Mouse (Mus musculus): Measurements from ENCODE around the gene Cped1. TPM values are rescaled to one million over a fixed set of nuclear protein-coding genes. Genes with fewer than 3 reads are reported as not detected.

Cped1 gene
- total and polyA plus RNA-seq, 2 experiments from 2014 or later = 2.5 to 4.4 TPM

DNA sequence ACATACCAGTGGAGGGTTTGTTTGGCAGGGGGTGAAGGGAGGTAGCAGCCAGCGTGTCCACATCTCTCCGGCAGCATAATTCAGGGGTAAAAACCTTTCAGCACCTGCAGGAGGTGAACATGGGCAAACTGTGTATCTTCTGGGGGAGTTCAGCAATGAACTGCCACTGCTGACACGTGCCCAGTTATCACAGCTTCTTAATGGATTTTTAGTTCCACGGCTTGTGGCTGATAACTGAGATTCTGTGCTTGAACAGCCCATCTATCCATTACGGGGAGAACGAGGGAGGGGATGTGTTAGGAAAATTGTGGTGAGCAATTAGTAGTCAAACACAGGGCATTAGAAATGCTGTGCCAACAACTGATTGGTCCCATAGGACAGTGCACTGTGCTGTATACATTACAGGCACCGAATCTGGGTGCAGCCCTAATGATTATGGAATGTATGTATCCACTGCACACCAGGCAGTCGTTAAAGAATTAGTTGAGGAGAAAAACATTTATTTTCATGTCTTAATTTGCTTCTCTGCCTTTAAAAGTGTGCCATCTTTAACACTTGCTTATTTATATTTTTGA is 193.1 kb downstream of the Cped1 start:
- ATAC-seq (ENCODE audit: low FRiP score) = no peak
- TF ChIP-seq CTCF (IDR thresholded peaks at IDR 0.05) = no peak

GRCm38 (mm10) chr6:22180316-22180715 is 194.6 kb downstream of the Cped1 start:
- no peak for TF ChIP-seq CTCF (IDR thresholded peaks at IDR 0.05)
- no peak overlapping the region for H3K9ac ChIP-seq (replicated peaks; ENCODE audit: low read length, poor library complexity, severe bottlenecking)
- H3K27ac ChIP-seq (ENCODE audit: low read depth, low read length) = no peak overlapping the region
- H3K36me3 ChIP-seq (ENCODE audit: insufficient read depth, low read length) = no peaks in the 10 kb centered on the region
- DNase-seq (ENCODE audit: low spot score) = peak; percentile 30
- H3K27me3 ChIP-seq (ENCODE audit: insufficient read depth, low read length) = no peaks in the 10 kb centered on the region
- WGBS = 66% methylated on average over 10 of the region's 10 CpGs
- H3K4me3 ChIP-seq (ENCODE audit: low read depth, low read length) = no peak overlapping the region
- H3K4me1 ChIP-seq (ENCODE audit: insufficient read depth, low read length) = no peaks in the 10 kb centered on the region
- H3K9me3 ChIP-seq (ENCODE audit: low read length) = no peaks in the 10 kb centered on the region
- no peak for ATAC-seq (ENCODE audit: low FRiP score)
- H3K4me2 ChIP-seq (ENCODE audit: low read depth, low read length, poor library complexity, severe bottlenecking) = no peak overlapping the region

More for the DNA sequence above, 193.1 kb downstream of the Cped1 start:
- H3K4me3 ChIP-seq (ENCODE audit: low read depth, low read length) = no peak overlapping the region
- no peak overlapping the region for H3K4me2 ChIP-seq (ENCODE audit: low read depth, low read length, poor library complexity, severe bottlenecking)
- no peak overlapping the region for H3K9ac ChIP-seq (replicated peaks; ENCODE audit: low read length, poor library complexity, severe bottlenecking)
- no peak for DNase-seq (ENCODE audit: low spot score)
- no peaks in the 10 kb centered on the region for H3K9me3 ChIP-seq (ENCODE audit: low read length)
- no peaks in the 10 kb centered on the region for H3K27me3 ChIP-seq (ENCODE audit: insufficient read depth, low read length)
- WGBS = 79% methylated on average over 8 of the region's 8 CpGs
- no peak overlapping the region for H3K27ac ChIP-seq (ENCODE audit: low read depth, low read length)
- H3K4me1 ChIP-seq (ENCODE audit: insufficient read depth, low read length) = no peaks in the 10 kb centered on the region
- no peaks in the 10 kb centered on the region for H3K36me3 ChIP-seq (ENCODE audit: insufficient read depth, low read length)

DNA sequence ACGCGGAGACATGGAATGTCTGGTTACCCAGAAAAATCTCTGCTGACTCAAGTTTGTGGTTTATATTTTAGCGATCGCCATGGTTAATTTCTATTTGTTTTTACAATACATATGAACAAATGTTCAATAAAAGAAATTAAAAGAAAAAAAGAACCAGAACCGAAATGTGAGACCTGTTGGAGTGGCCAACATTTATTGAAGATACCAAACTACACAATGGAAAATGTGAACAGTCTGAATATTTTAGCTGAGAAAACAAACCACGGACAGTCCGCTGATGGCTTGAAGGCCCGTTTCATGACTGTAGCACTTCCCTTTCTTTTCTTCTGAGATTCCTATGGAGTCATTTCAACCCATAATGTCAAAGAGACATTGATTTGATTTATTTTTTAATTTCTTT is 201.3 kb downstream of the Cped1 start:
- Histone ChIP-seq H3K36me3 (ENCODE audit: insufficient read depth, low read length) (no peaks in the 10 kb centered on the region), H3K9me3 (ENCODE audit: low read length) (no peaks in the 10 kb centered on the region), H3K4me3 (ENCODE audit: low read depth, low read length) (no peak overlapping the region), H3K27me3 (ENCODE audit: insufficient read depth, low read length) (no peaks in the 10 kb centered on the region), H3K4me1 (ENCODE audit: insufficient read depth, low read length) (no peaks in the 10 kb centered on the region), H3K9ac (replicated peaks; ENCODE audit: low read length, poor library complexity, severe bottlenecking) (no peak overlapping the region), H3K4me2 (ENCODE audit: low read depth, low read length, poor library complexity, severe bottlenecking) (no peak overlapping the region), H3K27ac (ENCODE audit: low read depth, low read length) (no peak overlapping the region)
- ATAC-seq (ENCODE audit: low FRiP score) (no peak), DNase-seq (ENCODE audit: low spot score) (no peak)
- 96% methylated on average over 8 of the region's 8 CpGs for WGBS
- no peak for TF ChIP-seq CTCF (IDR thresholded peaks at IDR 0.05)

DNA sequence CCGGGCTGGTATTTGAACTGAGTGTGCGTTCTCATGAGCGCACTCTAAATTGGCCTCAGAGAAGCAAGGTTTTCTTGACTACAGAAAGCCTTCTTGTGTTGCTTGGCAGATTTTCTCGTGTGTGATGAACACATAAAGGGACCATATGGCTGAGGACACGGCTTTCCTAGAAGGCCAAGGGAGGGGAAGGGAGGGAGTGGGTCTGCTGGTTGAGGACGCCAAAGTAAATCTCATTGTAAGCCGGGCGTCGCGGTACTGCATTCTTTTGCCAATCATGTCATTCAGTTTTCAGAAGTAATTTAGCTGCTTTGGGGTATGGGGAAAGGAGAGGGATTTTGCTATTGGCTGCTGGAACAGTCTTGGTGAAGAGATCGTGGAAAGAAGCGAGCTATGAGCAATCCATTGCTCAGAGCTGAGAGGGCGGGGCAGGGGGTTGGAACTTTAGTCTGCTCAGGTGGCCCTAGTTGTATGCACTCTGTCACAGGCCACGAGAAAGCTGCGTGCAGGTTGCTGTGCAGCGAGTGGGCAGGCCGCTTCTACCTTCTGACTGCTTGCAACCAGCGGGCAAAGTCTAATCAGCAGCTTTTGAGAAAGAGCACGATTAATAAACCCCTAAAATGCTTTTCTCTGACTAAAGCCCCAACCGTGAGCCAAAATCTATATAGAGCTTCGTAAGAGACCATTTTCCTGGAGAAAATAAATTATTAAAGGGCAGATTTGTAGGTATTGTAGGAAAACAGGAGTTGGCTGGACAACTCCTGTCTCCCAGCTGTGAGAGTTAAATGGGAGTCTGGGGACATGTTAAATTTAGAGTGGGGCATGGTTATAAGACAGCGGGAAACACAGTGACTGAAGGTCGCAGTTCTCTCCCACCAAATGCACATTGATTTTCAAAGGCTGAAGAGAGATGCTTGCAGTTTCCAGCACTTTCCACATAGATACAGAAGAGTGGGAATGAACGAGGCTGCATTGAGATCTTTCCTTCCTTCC is 203.9 kb downstream of the Cped1 start:
- DNase-seq (ENCODE audit: low spot score) (peak; percentile 50), ATAC-seq (ENCODE audit: low FRiP score) (no peak)
- Histone ChIP-seq H3K9ac (replicated peaks; ENCODE audit: low read length, poor library complexity, severe bottlenecking) (no peak overlapping the region), H3K27ac (ENCODE audit: low read depth, low read length) (no peak overlapping the region), H3K27me3 (ENCODE audit: insufficient read depth, low read length) (no peaks in the 10 kb centered on the region), H3K36me3 (ENCODE audit: insufficient read depth, low read length) (no peaks in the 10 kb centered on the region), H3K4me1 (ENCODE audit: insufficient read depth, low read length) (no peaks in the 10 kb centered on the region), H3K9me3 (ENCODE audit: low read length) (no peaks in the 10 kb centered on the region), H3K4me2 (ENCODE audit: low read depth, low read length, poor library complexity, severe bottlenecking) (peak overlapping the region; percentile 3; the same call in 1 of the 2 replicates), H3K4me3 (ENCODE audit: low read depth, low read length) (no peak overlapping the region)
- no peak for TF ChIP-seq CTCF (IDR thresholded peaks at IDR 0.05)
- 57% methylated on average over 24 of the region's 24 CpGs for WGBS

DNA sequence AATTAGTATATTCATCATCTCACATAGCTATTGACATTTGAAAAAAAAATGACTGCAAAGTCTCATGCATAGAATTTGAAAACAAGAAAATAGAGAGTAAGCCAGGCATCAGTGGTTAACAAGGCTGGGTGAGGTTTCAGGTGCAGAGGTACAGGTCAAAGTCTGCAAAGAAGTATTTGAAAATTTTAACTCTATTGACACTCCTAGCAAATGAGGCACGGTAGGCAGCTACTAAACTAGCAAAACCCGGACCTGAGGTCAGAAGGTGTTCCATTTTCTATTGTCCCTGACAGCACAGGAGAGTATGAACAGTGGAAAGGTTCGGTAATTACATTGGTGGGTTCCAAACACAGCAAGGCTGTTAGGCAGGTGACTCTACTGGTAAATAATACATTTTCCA is 212.9 kb downstream of the Cped1 start:
- no peaks in the 10 kb centered on the region for H3K4me1 ChIP-seq (ENCODE audit: insufficient read depth, low read length)
- no peak overlapping the region for H3K27ac ChIP-seq (ENCODE audit: low read depth, low read length)
- no peaks in the 10 kb centered on the region for H3K36me3 ChIP-seq (ENCODE audit: insufficient read depth, low read length)
- H3K9ac ChIP-seq (replicated peaks; ENCODE audit: low read length, poor library complexity, severe bottlenecking) = no peak overlapping the region
- H3K27me3 ChIP-seq (ENCODE audit: insufficient read depth, low read length) = no peaks in the 10 kb centered on the region
- no peaks in the 10 kb centered on the region for H3K9me3 ChIP-seq (ENCODE audit: low read length)
- H3K4me3 ChIP-seq (ENCODE audit: low read depth, low read length) = no peak overlapping the region
- no peak for ATAC-seq (ENCODE audit: low FRiP score)
- no peak for DNase-seq (ENCODE audit: low spot score)
- 87% methylated on average over 3 of the region's 3 CpGs for WGBS
- no peak for TF ChIP-seq CTCF (IDR thresholded peaks at IDR 0.05)
- H3K4me2 ChIP-seq (ENCODE audit: low read depth, low read length, poor library complexity, severe bottlenecking) = no peak overlapping the region

- DNase-seq (ENCODE audit: low spot score) (no peak), ATAC-seq (ENCODE audit: low FRiP score) (no peak)
- H3K4me3 ChIP-seq (ENCODE audit: low read depth, low read length) = no peak overlapping the region
- TF ChIP-seq CTCF (IDR thresholded peaks at IDR 0.05) = no peak
- no peak overlapping the region for H3K9ac ChIP-seq (replicated peaks; ENCODE audit: low read length, poor library complexity, severe bottlenecking)
- H3K36me3 ChIP-seq (ENCODE audit: insufficient read depth, low read length) = no peaks in the 10 kb centered on the region
- H3K4me1 ChIP-seq (ENCODE audit: insufficient read depth, low read length) = no peaks in the 10 kb centered on the region
- WGBS = 87% methylated on average over 2 of the region's 2 CpGs
- H3K27me3 ChIP-seq (ENCODE audit: insufficient read depth, low read length) = no peaks in the 10 kb centered on the region
- no peaks in the 10 kb centered on the region for H3K9me3 ChIP-seq (ENCODE audit: low read length)
- H3K27ac ChIP-seq (ENCODE audit: low read depth, low read length) = no peak overlapping the region
- H3K4me2 ChIP-seq (ENCODE audit: low read depth, low read length, poor library complexity, severe bottlenecking) = no peak overlapping the region
These were observed 213.8 kb downstream of the Cped1 start for GRCm38 (mm10) chr6:22199473-22199872.
